Mouse (Mus musculus): Measurements from ENCODE around the gene Spag6. TPM values are rescaled to one million over a fixed set of nuclear protein-coding genes. Genes with fewer than 3 reads are reported as not detected.
A peak's percentile ranks its signal among the peaks of the same experiment; 100 is the strongest.

Spag6 gene
- polyA plus RNA-seq, 1 experiment from 2014 or later, result 0.16 TPM

DNA sequence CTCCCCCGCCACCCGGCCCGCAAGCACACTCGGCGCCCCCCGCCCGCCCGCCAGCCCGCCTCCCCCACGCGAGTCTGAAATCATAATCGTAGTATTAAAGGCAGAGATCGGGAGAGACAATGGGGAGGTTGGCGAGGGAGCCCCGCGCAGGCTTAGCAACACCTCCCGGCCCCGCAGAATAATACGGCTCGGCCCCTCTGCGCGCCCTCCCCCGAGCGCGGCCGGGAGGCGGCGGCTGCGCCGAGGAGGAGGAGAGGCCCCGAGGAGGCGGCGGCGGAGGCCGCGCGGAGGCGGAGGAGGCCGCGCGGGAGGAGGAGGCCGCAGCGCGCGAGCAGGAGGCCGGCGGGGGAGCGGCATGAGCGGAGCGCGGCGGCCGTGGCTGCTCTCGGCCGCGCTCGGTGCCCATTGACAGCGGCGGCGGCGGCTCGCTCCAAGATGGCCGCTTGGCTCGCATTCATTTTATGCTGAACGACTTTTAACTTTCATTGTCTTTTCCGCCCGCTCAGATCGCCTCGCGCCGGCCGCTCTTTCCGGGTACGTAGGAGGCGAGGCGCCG is 16.8 kb upstream of the Spag6 start, which contains the start of gene Bmi1:
Bmi1 (plus strand) TSS at position 83 of the 556 bp plus-strand sequence.
- Histone ChIP-seq H3K9ac (peak within 1 kb of the TSS; percentile 90), H3K27me3 (peaks cover 23% of the 10 kb centered on the region), H3K27ac (peak within 1 kb of the TSS; percentile 93), H3K4me3 (peak within 1 kb of the TSS; percentile 85), H3K4me1 (peaks cover 23% of the 10 kb centered on the region), H3K4me2 (peak within 1 kb of the TSS; percentile 88), H3K36me3 (0 out of 2 replicates have a peak, but pooled peaks cover under 1% of the 10 kb centered on the region), H3K9me3 (no peaks in the 10 kb centered on the region)
- WGBS, result 2% methylated on average over 58 of the region's 77 CpGs
- ATAC-seq (ENCODE audit: borderline replicate concordance, extremely low read depth, low FRiP score, low TSS enrichment), result peak; percentile 67

DNA sequence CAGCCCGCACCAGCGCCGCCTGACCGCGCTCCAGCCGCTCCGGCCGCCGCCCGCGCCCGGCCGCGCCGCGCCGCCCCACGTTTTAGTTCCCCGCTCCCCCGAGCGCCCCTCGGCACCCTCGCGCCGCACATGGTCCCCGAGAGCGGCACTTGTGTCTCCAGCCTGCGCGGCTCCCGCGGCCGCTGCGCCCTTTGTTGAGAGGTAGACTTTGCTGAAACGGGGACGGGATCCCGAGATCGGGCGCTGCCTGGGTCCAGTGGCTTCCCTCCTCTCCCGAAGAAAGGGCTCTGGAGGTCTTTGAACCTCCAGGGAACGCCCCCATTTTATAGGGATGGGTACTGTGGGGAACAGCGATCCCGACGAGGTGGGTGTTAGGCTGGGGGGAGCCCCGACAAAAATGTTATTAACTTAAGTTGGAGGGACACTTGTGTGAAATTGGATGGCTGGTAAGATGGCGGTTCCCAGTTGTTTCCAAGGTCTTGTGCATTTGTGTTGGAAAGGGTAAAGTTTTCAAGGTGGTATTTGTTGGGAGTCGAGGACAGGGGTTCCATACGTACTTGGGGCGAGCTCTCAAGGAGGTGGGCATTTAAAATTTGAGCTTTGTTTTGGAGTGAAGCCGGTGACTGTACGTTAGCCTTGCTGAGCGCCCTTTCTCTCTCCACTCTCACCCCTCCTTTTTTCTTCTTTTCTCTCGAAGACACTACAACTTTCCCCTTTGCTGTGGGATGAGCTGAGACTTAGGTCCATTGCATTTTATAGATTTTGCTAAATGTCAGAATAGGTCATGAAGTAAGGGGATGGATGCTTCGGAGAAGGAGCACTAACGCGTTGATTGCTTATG is 16.0 kb upstream of the Spag6 start:
- peak overlapping the region; percentile 85 for H3K4me3 ChIP-seq
- no peaks in the 10 kb centered on the region for H3K9me3 ChIP-seq
- 0 out of 2 replicates have a peak overlapping the region, but pooled peaks have one; percentile 93 for H3K27ac ChIP-seq
- peak overlapping the region; percentile 90 for H3K9ac ChIP-seq
- 0 out of 2 replicates have a peak, but pooled peaks have one; percentile 1 for ATAC-seq (ENCODE audit: borderline replicate concordance, extremely low read depth, low FRiP score, low TSS enrichment)
- H3K4me1 ChIP-seq, result peaks cover 23% of the 10 kb centered on the region
- peaks cover 23% of the 10 kb centered on the region for H3K27me3 ChIP-seq
- under 1% methylated on average over 55 of the region's 55 CpGs for WGBS
- 0 out of 2 replicates have a peak, but pooled peaks cover 2% of the 10 kb centered on the region for H3K36me3 ChIP-seq
- peak overlapping the region; percentile 88 for H3K4me2 ChIP-seq

DNA sequence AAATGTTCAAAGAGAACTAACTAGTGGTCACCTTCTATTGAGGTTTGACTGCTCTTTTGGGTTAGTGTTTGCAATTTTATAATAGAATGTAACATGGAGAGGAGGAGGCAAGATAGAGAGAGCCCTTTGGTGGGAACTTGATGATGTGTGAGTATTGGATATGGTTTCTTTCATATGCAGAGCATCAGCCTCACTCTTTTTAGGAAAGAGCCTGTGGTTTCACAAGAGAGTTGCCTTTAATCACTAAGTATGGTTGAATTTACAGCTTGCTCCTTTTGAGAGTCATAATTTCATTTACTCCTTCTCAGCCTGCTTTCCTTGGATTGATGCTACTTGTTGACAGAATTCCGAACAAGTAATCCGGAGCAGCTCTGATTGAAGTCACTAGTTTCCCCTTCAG is 14.1 kb upstream of the Spag6 start:
- Histone ChIP-seq H3K27ac (no peak overlapping the region), H3K36me3 (peaks cover 10% of the 10 kb centered on the region), H3K9ac (no peak overlapping the region), H3K4me1 (peaks cover 23% of the 10 kb centered on the region), H3K9me3 (no peaks in the 10 kb centered on the region), H3K27me3 (peaks cover 23% of the 10 kb centered on the region), H3K4me3 (no peak overlapping the region), H3K4me2 (no peak overlapping the region)
- WGBS, result 75% methylated on average over 2 of the region's 2 CpGs
- no peak for ATAC-seq (ENCODE audit: borderline replicate concordance, extremely low read depth, low FRiP score, low TSS enrichment)

DNA sequence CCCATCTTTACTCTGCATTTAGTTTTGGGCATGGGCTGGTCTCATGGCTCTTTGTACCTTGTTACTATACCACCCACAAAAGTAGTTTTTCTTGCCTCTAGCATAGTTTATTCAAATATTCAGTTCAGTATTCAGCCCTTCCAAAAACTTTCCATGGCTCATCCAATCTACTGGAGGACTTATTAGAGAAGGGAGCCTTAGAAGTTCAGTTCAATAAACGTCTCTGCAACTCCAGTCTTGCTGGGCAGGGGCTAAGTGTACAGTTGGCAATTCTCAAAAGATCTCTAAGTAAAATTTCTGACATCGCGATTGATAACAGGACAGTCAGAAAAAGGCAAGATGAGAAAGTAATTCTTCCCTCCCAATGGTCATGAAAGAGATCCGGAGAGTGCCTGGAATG is 13.3 kb upstream of the Spag6 start:
- peaks cover 23% of the 10 kb centered on the region for H3K4me1 ChIP-seq
- no peaks in the 10 kb centered on the region for H3K9me3 ChIP-seq
- H3K4me2 ChIP-seq, result peak overlapping the region; percentile 82
- no peak for ATAC-seq (ENCODE audit: borderline replicate concordance, extremely low read depth, low FRiP score, low TSS enrichment)
- H3K27ac ChIP-seq, result no peak overlapping the region
- peaks cover 23% of the 10 kb centered on the region for H3K27me3 ChIP-seq
- H3K4me3 ChIP-seq, result peak overlapping the region; percentile 43
- peaks cover 10% of the 10 kb centered on the region for H3K36me3 ChIP-seq
- WGBS, result 1% methylated on average over 4 of the region's 4 CpGs
- peak overlapping the region; percentile 24 for H3K9ac ChIP-seq

DNA sequence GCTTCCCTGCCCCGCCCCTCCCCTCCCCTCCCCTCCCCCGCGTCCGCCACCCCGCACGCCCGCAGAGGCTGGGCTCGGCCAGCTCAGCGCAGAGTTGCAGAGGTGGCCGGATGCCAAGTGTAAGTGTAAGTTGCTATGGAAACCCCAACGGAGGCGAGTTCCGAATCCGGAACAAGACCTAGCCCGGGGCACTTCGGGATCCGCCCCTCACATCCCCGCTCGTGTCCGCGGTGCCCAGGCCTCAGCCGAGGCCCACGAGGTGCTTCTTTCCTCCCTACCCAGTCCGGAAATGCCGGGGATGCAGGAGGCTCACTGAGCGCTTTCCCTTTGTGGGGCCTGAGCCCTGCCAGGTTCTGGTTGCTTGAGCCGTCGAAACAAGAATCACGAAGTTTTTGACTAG is 12.9 kb upstream of the Spag6 start:
- Histone ChIP-seq H3K4me1 (peaks cover 18% of the 10 kb centered on the region), H3K4me3 (peak overlapping the region; percentile 43), H3K9ac (peak overlapping the region; percentile 24), H3K4me2 (peak overlapping the region; percentile 82), H3K27me3 (peaks cover 23% of the 10 kb centered on the region), H3K36me3 (peaks cover 10% of the 10 kb centered on the region), H3K27ac (no peak overlapping the region), H3K9me3 (no peaks in the 10 kb centered on the region)
- 2% methylated on average over 21 of the region's 29 CpGs for WGBS
- 0 out of 2 replicates have a peak, but pooled peaks have one; percentile 21 for ATAC-seq (ENCODE audit: borderline replicate concordance, extremely low read depth, low FRiP score, low TSS enrichment)

DNA sequence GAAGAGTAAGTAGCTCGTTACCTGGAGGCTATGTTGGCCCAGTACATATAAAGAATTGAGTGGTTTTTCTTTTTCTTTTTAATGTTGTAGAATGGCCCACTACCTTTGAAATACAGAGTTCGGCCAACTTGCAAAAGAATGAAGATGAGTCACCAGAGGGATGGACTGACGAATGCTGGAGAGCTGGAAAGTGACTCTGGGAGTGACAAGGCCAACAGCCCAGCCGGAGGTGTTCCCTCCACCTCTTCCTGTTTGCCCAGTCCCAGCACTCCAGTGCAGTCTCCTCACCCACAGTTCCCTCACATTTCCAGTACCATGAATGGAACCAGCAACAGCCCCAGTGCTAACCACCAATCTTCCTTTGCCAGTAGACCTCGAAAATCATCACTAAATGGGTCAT is 9.8 kb upstream of the Spag6 start:
- no peak overlapping the region for H3K9ac ChIP-seq
- peaks cover 41% of the 10 kb centered on the region for H3K27me3 ChIP-seq
- no peak for ATAC-seq (ENCODE audit: borderline replicate concordance, extremely low read depth, low FRiP score, low TSS enrichment)
- H3K27ac ChIP-seq, result no peak overlapping the region
- peaks cover 10% of the 10 kb centered on the region for H3K36me3 ChIP-seq
- H3K4me1 ChIP-seq, result peaks cover 21% of the 10 kb centered on the region
- H3K4me3 ChIP-seq, result no peak overlapping the region
- H3K9me3 ChIP-seq, result no peaks in the 10 kb centered on the region
- no peak overlapping the region for H3K4me2 ChIP-seq
- WGBS, result 78% methylated on average over 5 of the region's 5 CpGs

DNA sequence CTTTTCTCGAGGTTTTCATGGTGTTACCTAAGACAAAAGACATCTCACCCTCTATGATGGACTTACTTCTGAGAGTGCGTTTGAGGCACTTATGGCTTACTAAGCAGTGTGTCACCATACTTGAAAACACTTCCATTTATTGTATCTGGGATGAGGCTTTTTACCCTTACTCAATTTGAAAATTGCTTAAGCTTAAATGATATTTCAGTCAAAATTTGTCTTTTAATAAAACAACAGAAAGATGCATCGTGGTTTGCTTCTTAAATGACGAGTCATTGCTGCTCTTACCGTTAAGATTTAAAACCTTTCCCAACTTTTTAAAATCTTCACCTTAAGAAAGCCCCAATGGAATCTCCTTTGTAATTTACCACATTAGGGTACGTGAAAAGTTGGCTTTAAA is 7.4 kb upstream of the Spag6 start:
- Histone ChIP-seq H3K4me2 (no peak overlapping the region), H3K27me3 (peaks cover 50% of the 10 kb centered on the region), H3K27ac (no peak overlapping the region), H3K9ac (no peak overlapping the region), H3K36me3 (peaks cover 10% of the 10 kb centered on the region), H3K9me3 (no peaks in the 10 kb centered on the region), H3K4me3 (no peak overlapping the region), H3K4me1 (peaks cover 23% of the 10 kb centered on the region)
- ATAC-seq (ENCODE audit: borderline replicate concordance, extremely low read depth, low FRiP score, low TSS enrichment), result no peak
- 65% methylated on average over 6 of the region's 6 CpGs for WGBS

DNA sequence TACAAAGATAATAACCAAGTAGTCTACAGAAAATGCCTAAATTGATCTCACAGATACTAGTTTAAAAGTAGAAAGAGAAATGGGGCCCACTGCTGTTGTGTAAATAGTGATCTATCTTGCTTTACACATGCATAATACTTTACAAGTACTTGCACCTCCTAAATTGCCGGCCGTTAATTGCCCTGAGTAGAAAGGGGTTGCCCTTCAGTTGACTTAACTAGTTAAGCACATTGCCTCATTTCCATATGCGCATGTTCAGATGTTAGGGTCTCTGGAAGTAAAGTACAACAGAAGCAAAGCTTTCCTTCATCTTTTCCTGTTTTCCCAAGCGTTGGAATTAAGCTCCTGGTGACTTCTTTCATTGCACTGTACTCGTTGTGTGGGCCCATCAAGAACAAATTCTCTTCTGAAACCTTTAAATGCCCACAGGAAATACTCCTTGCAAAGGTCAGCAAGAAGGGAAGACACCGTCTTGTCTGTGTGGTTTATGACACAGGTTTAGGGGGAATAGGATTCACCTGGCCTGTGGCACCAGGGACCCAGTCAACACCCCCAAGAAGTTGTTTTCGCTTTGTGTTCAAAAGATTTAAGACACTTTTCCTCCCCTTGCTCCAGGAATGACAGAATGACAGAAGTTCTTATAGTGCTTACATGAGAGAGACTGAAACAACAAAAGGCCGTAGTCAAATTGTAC is 6.9 kb upstream of the Spag6 start:
- H3K27ac ChIP-seq, result no peak overlapping the region
- H3K27me3 ChIP-seq, result peaks cover 52% of the 10 kb centered on the region
- H3K9me3 ChIP-seq, result no peaks in the 10 kb centered on the region
- H3K4me3 ChIP-seq, result no peak overlapping the region
- 55% methylated on average over 8 of the region's 8 CpGs for WGBS
- H3K4me2 ChIP-seq, result no peak overlapping the region
- H3K4me1 ChIP-seq, result peaks cover 22% of the 10 kb centered on the region
- no peak for ATAC-seq (ENCODE audit: borderline replicate concordance, extremely low read depth, low FRiP score, low TSS enrichment)
- H3K9ac ChIP-seq, result no peak overlapping the region
- peaks cover 10% of the 10 kb centered on the region for H3K36me3 ChIP-seq

DNA sequence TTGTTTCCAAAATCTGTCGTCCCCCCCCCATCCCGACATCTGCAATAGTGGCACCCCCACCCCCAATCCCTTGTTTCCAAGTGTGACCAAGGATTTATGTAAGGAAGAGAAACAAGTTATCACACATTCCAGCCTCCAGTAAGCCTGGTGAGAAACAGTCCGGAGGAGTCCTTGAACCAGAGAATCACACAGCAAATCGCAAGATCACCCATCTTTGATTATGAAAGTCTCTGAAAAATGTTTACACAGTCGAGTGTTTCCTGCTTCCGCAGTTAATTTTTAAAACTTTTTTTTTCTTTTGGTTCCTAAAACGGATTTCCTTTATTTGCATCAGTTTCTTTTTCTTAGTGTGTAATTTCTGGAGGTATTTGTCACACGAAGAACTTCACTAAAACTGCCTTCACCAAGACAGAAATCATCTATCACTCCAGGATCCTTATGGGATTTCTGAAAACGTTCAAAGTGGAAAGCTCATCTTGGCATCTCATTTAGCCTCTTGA is 6.1 kb upstream of the Spag6 start:
- Histone ChIP-seq H3K4me3 (no peak overlapping the region), H3K9me3 (no peaks in the 10 kb centered on the region), H3K4me1 (peaks cover 22% of the 10 kb centered on the region), H3K9ac (no peak overlapping the region), H3K27ac (no peak overlapping the region), H3K27me3 (peaks cover 60% of the 10 kb centered on the region), H3K4me2 (no peak overlapping the region), H3K36me3 (peaks cover 7% of the 10 kb centered on the region)
- ATAC-seq (ENCODE audit: borderline replicate concordance, extremely low read depth, low FRiP score, low TSS enrichment), result no peak
- WGBS, result 7% methylated on average over 9 of the region's 9 CpGs

DNA sequence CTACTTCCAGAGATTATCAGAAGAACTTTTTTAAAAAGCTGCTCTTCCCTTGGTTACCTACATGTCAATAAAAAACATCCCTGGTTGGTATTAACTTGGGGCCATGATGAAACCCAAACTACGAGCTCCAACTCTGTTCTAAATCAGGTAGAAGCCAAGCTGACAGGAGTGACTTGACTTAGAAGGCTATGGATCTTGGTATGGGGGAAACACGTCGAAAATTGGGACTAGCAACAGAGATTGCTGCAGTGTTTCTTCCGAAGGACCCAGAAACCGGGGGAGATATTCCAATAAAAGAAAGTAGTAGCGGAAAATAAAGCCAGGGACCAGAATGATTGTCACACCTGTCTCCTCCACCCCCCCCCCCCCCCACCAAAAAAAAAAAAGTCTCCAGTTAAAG is 5.5 kb upstream of the Spag6 start:
- 7% methylated on average over 6 of the region's 6 CpGs for WGBS

DNA sequence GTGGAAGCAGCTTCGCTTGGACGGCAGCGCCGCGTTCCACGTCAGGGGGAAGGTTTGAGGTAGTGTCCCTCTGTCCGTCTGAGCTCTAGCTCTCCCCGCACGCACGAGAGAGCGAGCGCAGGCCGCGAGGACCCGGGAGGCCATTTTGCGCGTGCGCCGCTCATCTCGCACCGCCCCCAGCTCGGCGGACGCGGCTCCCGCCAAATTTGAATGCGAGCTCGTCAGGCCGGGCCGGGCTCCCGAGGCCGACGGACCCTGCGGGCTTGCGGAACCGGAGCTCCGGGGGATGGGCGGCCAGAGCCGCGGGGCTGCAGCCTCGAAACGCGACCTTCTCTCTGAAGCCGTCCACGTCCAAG is 5.1 kb upstream of the Spag6 start:
- peak overlapping the region; percentile 92 for H3K4me2 ChIP-seq
- H3K36me3 ChIP-seq, result peaks cover 7% of the 10 kb centered on the region
- H3K4me3 ChIP-seq, result peak overlapping the region; percentile 51
- H3K9ac ChIP-seq, result 0 out of 2 replicates have a peak overlapping the region, but pooled peaks have one; percentile 40
- H3K27me3 ChIP-seq, result peaks cover 64% of the 10 kb centered on the region
- peak; percentile 41; the same call in 1 of the 2 replicates for ATAC-seq (ENCODE audit: borderline replicate concordance, extremely low read depth, low FRiP score, low TSS enrichment)
- no peak overlapping the region for H3K27ac ChIP-seq
- H3K4me1 ChIP-seq, result peaks cover 25% of the 10 kb centered on the region
- H3K9me3 ChIP-seq, result no peaks in the 10 kb centered on the region
- 1% methylated on average over 45 of the region's 45 CpGs for WGBS

More for the DNA sequence above, 5.5 kb upstream of the Spag6 start:
- H3K4me1 ChIP-seq, result peaks cover 22% of the 10 kb centered on the region
- H3K36me3 ChIP-seq, result peaks cover 7% of the 10 kb centered on the region
- no peak for ATAC-seq (ENCODE audit: borderline replicate concordance, extremely low read depth, low FRiP score, low TSS enrichment)
- peak overlapping the region; percentile 51 for H3K4me3 ChIP-seq
- peaks cover 64% of the 10 kb centered on the region for H3K27me3 ChIP-seq
- no peaks in the 10 kb centered on the region for H3K9me3 ChIP-seq
- no peak overlapping the region for H3K27ac ChIP-seq
- H3K9ac ChIP-seq, result no peak overlapping the region
- peak overlapping the region; percentile 92 for H3K4me2 ChIP-seq

All from lung, embryonic 15.5 days (tissue).